ENCODE assay signal across 11 mouse cellular contexts in the genomic region with DNA sequence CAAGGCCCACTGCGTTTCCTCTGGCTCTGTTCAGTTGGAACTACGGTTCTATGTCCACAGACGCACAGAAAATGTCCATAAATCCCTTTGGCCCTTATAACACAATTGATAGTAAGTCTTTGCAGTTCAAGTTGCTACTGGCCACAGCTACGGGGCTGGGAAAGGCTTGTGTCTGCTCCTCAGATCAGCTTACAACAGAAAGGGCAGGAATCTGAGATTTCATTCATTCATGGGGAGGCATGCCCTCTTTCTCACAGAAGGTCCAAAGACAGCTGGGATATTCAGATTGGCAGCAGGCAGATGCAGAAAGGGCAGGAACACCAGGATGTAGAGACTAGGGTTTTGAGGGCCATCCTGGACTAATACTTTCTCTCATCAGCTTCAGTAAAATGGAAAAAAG. TPM values are rescaled to one million over a fixed set of nuclear protein-coding genes. Genes with fewer than 3 reads are reported as not detected.
DNase-seq lines count a peak whose midpoint lies in the region; ATAC-seq lines count a peak whose summit lies in the region.
"Had no signal": no experiment of that assay in that cellular context is flagged by ENCODE, and none has a peak within 500 bp of the region (broad histone marks: within the 10 kb centered on the region; RNA-seq: fewer than 3 reads in every experiment).

No protein-coding gene starts in this region.

- no peak for DNase-seq in kidney, adult 8-10 months
- DNase-seq in forebrain, embryonic 14.5 days (ENCODE audit: low spot score), result no peak
- no peak for DNase-seq in right cerebral cortex, postnatal 10 days (ENCODE audit: low spot score in 2 of 2)
- DNase-seq in testis, postnatal 14 days (ENCODE audit: low spot score), result no peak
- DNase-seq in gastrocnemius, postnatal 25 days, result no peak
- DNase-seq: gastrocnemius, postnatal 10 days; heart, postnatal 4 days had no signal

- no peaks in the 10 kb centered on the region for H3K27me3 ChIP-seq in kidney, embryonic 15.5 days
- H3K27me3 ChIP-seq in forebrain, embryonic 14.5 days (replicated peaks; ENCODE audit: control insufficient read depth, insufficient read depth, low read length), result no peaks in the 10 kb centered on the region
- H3K27me3 ChIP-seq in limb, embryonic 15.5 days, result no peaks in the 10 kb centered on the region
- H3K27me3 ChIP-seq in neural tube, embryonic 13.5 days, result no peaks in the 10 kb centered on the region

- H3K4me2 ChIP-seq in kidney, embryonic 15.5 days, result no peak overlapping the region
- no peak overlapping the region for H3K4me2 ChIP-seq in forebrain, embryonic 14.5 days (ENCODE audit: low read length)
- no peak overlapping the region for H3K4me2 ChIP-seq in limb, embryonic 15.5 days
- no peak overlapping the region for H3K4me2 ChIP-seq in neural tube, embryonic 13.5 days

- no peaks in the 10 kb centered on the region for H3K36me3 ChIP-seq in kidney, embryonic 15.5 days
- H3K36me3 ChIP-seq in forebrain, embryonic 14.5 days (ENCODE audit: control insufficient read depth, insufficient read depth, low read length), result no peaks in the 10 kb centered on the region
- H3K36me3 ChIP-seq in limb, embryonic 15.5 days, result no peaks in the 10 kb centered on the region
- no peaks in the 10 kb centered on the region for H3K36me3 ChIP-seq in neural tube, embryonic 13.5 days

- no peak overlapping the region for H3K4me3 ChIP-seq in kidney, embryonic 15.5 days (replicated peaks)
- H3K4me3 ChIP-seq in forebrain, embryonic 14.5 days (ENCODE audit: low read depth, low read length), result no peak overlapping the region
- H3K4me3 ChIP-seq in limb, embryonic 15.5 days, result no peak overlapping the region
- H3K4me3 ChIP-seq in neural tube, embryonic 13.5 days, result no peak overlapping the region
- H3K4me3 ChIP-seq: megakaryocyte, embryonic 14.5 days had no signal

- 46% methylated on average over 4 of the region's 4 CpGs for WGBS in kidney, embryonic 15.5 days
- 30% methylated on average over 4 of the region's 4 CpGs for WGBS in forebrain, embryonic 14.5 days
- WGBS in limb, embryonic 15.5 days, result 57% methylated on average over 4 of the region's 4 CpGs
- WGBS in neural tube, embryonic 13.5 days, result 17% methylated on average over 4 of the region's 4 CpGs

- no peaks in the 10 kb centered on the region for H3K9me3 ChIP-seq in kidney, embryonic 15.5 days (replicated peaks)
- no peaks in the 10 kb centered on the region for H3K9me3 ChIP-seq in forebrain, embryonic 14.5 days (replicated peaks; ENCODE audit: control insufficient read depth, low read length)
- no peaks in the 10 kb centered on the region for H3K9me3 ChIP-seq in limb, embryonic 15.5 days
- no peaks in the 10 kb centered on the region for H3K9me3 ChIP-seq in neural tube, embryonic 13.5 days

- peak overlapping the region; percentile 69 for H3K27ac ChIP-seq in kidney, embryonic 15.5 days
- H3K27ac ChIP-seq in forebrain, embryonic 14.5 days (ENCODE audit: low read depth, low read length), result 0 out of 2 replicates have a peak overlapping the region, but pooled peaks have one; percentile 52
- peak overlapping the region; percentile 38; the same call in 1 of the 2 replicates for H3K27ac ChIP-seq in limb, embryonic 15.5 days
- H3K27ac ChIP-seq in neural tube, embryonic 13.5 days (replicated peaks), result peak overlapping the region; percentile 61

- H3K9ac ChIP-seq in kidney, embryonic 15.5 days, result no peak overlapping the region
- H3K9ac ChIP-seq in forebrain, embryonic 14.5 days (ENCODE audit: low read length), result no peak overlapping the region
- no peak overlapping the region for H3K9ac ChIP-seq in limb, embryonic 15.5 days
- H3K9ac ChIP-seq in neural tube, embryonic 13.5 days, result no peak overlapping the region

- ATAC-seq in kidney, embryonic 15.5 days (replicated peaks; ENCODE audit: low FRiP score), result no peak
- ATAC-seq in forebrain, embryonic 14.5 days, result no peak
- no peak for ATAC-seq in limb, embryonic 15.5 days (ENCODE audit: insufficient number of reproducible peaks, low FRiP score, low TSS enrichment, low read depth)
- no peak for ATAC-seq in neural tube, embryonic 13.5 days (ENCODE audit: low read depth)

- peaks cover 35% of the 10 kb centered on the region for H3K4me1 ChIP-seq in kidney, embryonic 15.5 days
- peaks cover 6% of the 10 kb centered on the region; the same call in 1 of the 2 replicates for H3K4me1 ChIP-seq in forebrain, embryonic 14.5 days (ENCODE audit: control insufficient read depth, insufficient read depth, low read length)
- H3K4me1 ChIP-seq in limb, embryonic 15.5 days, result peaks cover 7% of the 10 kb centered on the region; the same call in 1 of the 2 replicates
- peaks cover 20% of the 10 kb centered on the region for H3K4me1 ChIP-seq in neural tube, embryonic 13.5 days (replicated peaks)
- H3K4me1 ChIP-seq: megakaryocyte, embryonic 14.5 days had no signal

RNA-seq across cellular contexts. Expression of a gene that starts 43.9 kb away (rescaled TPM):
- polyA plus RNA-seq in kidney, embryonic 15.5 days (2015; fragmentation: Nextera tagmentation; extraction: Ambion mirVana), result 19.1 and 19.5 TPM in 2 replicates
- 3.4 and 3.9 TPM in 2 replicates for polyA plus RNA-seq in forebrain, embryonic 14.5 days (2014; fragmentation: Nextera tagmentation; extraction: Ambion mirVana)
- polyA plus RNA-seq in limb, embryonic 15.5 days (2015; fragmentation: Nextera tagmentation; extraction: Ambion mirVana), result 7.1 and 10.3 TPM in 2 replicates
- polyA plus RNA-seq in neural tube, embryonic 13.5 days (2015; fragmentation: Nextera tagmentation; extraction: Ambion mirVana), result 6.7 and 6.8 TPM in 2 replicates
- total RNA-seq in gastrocnemius, postnatal 25 days (2021), result 10 to 100 TPM; 17.3 to 24.8 TPM
